Mouse (Mus musculus) left cerebral cortex, adult 9 months (tissue): ENCODE data around the gene Sema4f.

ENCODE experiments used
- DNase-seq, 2 experiments: peaks; one replicate each; pipeline ENCODE4 v3.0.0; 2022; ENCODE audit warnings: low spot score in 2 of 2

Sema4f gene

DNA sequence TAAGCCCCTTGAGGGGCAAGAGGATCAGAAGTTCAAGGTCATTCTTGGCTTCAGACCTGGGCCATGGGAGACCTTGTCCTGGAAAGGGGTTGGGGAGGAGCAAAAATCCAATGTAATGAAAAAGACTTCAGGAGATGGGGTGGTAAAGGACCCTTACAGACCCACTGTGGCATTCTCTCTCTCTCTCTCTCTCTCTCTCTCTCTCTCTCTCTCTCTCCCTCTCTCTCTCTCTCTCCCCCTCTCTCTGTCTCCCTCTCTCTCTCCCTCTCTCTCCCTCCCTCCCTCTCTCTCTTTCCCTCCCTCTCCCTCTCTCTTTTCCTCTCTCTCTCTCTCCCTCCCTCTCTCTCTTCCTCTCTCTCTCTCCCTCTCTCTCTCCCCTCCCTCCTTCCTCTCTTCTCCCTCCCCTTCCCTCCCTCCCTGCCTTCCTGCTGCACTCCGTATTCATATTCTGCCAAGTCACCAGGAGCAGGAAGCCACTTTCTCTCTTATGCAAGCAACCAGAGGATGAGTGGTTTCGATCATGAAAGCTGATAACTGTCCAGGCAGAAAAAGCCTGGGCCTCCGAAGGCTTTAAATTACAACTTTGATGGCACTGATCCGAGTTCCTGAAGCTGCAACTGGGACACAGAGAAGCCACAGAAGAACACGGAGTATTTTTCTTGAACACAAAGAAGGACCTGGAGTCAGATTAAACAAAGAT, 67.8 kb downstream of the Sema4f start:
- DNase-seq: no peak

DNA sequence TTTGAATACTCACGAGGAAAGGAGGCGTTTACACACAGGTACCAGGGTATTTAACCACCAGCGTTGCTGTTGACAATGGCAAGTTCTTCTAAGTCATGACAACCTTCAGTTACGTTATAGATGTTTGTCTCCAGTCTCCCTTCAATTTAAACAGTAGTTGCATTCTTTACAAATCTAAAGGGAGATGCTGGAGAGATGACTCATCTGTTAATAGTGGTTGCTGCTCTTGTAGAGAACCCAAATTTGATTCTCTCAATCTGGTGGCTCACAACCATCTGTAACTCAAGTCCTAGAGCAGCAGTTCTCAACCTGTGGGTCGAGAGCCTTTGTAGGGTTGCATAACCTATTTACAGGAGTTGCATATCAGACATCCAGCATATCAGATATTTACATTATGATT, 71.1 kb downstream of the Sema4f start:
- DNase-seq: no peak

DNA sequence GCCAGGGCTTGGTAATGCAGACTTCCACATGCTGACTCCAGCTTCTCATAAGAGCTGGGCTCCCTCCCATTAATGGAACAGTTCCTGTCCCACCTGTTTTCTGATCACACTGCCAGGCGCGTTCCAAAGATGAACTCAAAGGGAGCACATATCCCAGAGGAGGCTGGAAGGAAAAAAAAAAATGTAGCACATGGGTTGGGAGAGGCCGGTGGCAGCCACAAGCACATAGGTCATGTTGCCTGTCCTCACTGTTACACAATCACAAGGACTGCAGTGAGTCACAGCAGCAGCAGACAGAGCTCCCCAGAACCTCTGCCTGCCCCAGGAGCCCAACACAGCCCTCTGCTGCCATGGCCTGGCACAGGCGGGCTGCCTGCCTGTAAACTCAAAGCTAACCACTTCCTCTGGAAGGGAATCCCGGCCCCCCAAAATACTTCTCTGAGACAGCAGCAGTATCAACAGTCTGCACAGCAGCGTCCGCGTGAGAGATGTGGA, 76.1 kb downstream of the Sema4f start:
- peak in 1 of 2 experiments; percentile 22 for DNase-seq

DNA sequence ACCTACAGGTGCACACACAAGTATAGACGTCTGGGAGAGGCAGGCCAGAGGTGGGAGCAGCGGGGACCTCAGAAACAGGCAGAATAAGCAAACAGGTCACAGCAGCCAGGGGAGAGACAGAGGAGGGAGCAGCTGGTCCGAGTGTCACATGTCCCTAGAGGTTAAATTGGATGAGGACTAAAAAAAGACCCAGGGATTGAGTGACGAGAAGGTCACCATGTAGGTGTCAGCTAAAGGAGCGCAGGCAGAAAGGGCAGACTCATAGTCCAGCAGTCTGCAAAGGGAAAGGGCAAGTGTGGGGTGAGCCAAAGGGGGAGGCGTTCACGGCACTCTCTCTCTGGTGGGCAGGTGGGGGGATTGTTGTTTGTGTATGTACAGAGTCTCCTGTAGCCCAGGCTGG, 77.1 kb downstream of the Sema4f start:
- DNase-seq: no peak

DNA sequence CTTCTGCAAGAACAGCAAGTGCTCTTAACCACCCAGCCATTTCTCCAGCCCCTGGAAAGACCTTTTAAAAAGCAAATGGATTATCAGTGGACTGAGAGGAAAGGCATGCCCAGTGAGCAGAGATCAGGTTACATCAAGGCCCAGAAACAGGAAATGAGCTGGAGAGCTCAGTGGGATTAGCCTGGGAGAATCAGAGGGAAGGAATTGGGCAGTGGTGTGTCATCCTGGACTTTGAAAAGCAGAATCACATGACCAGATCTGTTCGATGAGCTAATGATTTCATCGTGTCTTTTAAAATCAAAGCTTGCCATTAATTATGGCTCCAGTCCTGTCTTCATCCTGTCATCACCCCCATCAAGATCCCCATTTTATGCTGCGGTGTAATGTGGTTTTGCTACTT, 77.5 kb downstream of the Sema4f start:
- DNase-seq: no peak
